Mouse (Mus musculus) monocyte, adult 2 months (primary cell): ENCODE results near the gene Sumo1.
"Not testable (repeated sequence)": the region's sequence is repeated elsewhere in the genome, so short reads cannot be mapped to it uniquely, and the experiment has no call there.

Experiments
- DNase-seq, 2 experiments: peaks; one replicate each; pipeline ENCODE4 v3.0.0; 2022; ENCODE audit warnings: low spot score in 2 of 2, low read depth in 1 of 2

Gene Sumo1

DNA sequence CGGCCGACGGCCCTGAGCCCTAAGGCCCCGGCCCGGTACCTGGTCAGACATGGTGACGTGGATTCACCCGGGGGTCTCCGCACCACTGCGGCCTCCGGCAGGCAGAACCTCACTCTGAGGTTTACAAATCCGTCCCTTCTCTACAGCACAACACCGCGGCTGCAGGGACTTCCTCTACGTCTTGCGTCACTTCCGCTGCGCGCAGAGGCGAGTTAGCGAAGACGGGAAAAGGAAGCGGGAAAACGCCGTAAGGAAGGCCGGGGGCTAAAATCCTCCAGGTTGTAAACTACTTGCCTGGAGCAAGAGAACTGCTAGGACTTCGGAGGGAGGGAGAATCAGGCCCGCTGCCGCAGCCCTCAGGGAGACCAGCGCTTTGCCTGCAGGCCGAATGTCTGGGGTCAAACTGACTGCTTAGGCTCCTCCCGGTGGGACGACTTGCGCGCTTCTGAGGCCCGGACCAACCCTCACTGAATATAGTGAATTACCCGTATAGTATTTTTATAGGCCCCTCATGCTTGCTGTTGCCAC lies at the start of gene Sumo1:
Gene Sumo1, minus strand, starts transcription at position 194 of the 528 bp plus-strand sequence.
- DNase-seq: peak; percentile 60 to 78

DNA sequence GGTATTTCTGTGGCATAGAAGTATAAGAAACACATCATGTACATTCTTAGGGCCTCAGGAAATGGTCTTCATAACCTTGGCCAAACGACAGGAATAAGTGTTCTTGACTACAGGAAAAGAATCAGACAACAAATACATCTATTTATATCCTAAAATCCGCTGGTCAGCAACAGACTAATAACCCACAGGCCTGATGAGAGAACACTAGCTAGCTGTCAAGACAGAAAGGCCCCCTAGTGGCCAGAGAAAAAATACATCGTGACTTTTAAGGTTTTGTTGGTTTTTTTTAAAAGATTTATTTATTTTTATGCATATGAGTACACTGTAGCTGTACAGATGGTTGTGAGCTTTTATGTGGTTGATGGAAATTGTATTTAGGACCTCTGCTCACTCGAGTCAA lies 49.3 kb upstream of the Sumo1 start:
- DNase-seq: no peak

GRCm38 (mm10) chr1:59701766-59702165 lies 31.1 kb upstream of the Sumo1 start:
- DNase-seq: no peak

DNA sequence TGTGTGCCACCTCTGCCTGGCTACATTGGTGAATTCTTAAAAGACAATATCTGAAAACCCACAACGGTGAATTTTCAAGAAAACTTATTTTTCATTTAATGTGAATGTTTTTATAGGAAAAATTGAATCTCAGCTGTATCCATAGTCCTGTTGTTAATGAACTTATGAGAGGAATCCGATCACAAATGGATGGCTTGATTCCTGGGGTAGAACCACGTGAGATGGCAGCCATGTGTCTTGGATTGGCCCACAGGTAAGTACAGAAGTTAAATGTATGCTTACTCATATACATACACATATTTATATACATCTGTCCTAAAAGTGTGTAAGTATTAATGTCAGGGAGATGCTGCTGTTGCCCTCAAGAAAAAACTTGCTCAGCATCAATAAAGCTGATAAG lies 27.6 kb upstream of the Sumo1 start:
- DNase-seq: no peak

DNA sequence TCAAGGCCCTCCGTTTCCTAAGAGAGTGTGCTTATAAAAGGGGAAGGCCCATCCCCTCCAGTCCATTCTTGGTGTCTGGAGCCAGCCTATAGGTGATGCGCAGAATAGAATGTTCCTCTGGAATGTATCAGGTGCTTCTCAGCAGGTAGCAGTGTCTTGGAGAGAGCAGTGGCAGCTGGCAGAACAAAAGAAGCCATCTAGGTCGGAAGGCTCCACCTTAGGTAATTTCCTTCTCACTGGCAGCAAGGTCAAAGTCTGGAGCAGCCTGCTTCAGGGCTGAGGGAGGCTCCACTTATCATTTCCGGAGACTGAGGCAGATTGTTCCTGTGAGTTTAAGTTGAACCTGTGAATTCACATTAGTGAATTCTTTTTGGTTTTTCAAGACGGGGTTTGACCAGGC lies 27.1 kb upstream of the Sumo1 start:
- no peak for DNase-seq

DNA sequence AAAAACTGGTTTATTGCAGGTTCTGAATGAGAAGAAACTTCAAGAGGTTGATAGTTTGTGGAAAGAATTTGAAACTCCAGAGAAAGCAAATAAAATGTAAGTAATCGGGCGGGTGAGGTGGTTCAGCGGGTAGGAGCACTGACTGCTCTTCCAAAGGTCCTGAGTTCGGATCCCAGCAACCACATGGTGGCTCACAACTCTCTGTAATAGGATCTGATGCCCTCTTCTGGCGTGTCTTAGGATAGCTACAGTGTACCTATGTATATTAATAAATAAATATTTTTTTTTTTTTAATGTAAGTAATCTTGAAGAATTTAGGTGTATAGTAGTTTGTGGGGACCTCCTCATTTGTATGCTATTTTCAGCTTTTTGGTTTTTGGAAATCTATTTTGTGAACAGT lies 19.8 kb upstream of the Sumo1 start:
- no peak for DNase-seq

DNA sequence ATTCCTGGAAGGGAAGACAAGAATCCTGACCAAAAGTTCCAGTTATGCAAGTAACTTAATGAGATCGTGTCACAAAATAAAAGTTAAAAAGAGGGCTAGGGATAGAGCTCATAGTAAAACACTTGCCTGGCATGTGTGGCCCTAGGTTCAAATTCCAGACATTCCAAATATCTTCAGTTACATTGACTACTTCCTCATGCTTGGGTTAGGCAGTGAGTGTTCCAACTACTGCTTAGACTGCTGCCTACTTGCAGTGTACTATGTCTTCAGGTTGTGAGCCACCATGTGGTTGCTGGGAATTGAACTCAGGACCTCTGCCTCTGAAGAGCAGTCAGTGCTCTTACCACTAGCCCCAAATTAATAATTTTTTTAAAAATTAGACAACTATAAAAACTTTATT lies 16.9 kb upstream of the Sumo1 start:
- no peak for DNase-seq

- DNase-seq: peak; percentile 73 to 79
Observed at GRCm38 (mm10) chr1:59684819-59685755, 14.5 kb upstream of the Sumo1 start, which contains the start of gene Nop58. Gene Nop58 (plus strand): TSS chr1:59684971.

- no peak for DNase-seq
Observed at GRCm38 (mm10) chr1:59683926-59684818, 13.5 kb upstream of the Sumo1 start.

DNA sequence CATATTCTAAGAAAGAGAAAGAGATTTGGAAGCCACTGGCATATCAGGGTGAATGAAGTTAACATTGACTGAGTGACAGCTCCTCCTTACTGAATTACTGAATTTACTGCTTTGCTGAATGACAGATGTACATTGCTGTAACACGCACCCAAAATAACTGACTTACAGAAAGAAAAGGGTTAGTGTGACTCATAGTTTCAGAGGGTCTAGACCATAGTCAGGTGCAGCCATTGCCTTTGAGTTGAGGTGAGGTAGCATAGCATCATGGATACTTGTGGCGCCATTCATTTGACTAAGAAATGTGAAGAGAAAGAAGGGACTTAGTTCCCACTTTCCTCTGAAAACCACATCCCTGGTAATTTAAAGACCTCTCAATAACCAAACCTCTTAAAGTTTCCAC lies 3.0 kb upstream of the Sumo1 start:
- DNase-seq: no peak

DNA sequence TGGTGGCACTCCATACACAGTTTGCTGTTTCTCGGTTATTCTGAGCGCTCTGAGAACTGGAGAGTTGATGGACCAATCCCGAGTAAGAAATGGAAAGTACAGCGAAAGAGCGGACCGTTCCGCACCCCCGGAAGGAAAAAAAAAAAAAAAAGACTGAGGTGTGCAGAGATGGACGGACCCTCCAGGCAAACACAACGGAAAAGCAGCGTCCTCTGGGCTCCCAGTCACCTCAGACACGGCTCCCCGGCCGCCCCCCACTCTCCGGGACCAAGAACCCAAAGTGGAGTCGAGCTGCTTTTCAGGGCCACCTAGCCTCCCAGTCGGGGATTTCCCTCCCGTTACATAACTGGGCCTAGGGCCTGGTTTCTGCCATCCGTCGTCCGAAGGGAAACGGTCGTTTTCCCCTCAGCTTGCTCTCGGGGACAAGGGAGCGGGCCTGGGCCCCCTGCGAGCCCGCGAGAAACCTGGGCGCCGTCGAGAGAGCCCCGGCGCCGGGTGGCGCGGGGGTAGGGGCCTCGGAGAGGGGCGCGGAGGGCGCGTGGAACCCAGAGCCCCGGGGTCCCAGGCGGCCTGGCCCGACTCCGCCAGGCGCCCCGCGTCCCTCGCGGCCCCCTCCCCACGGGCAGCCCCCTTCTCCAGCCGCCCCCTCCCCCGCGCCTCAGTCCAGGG lies 538 bp downstream of the Sumo1 start:
- peak; percentile 4 to 23 for DNase-seq

DNA sequence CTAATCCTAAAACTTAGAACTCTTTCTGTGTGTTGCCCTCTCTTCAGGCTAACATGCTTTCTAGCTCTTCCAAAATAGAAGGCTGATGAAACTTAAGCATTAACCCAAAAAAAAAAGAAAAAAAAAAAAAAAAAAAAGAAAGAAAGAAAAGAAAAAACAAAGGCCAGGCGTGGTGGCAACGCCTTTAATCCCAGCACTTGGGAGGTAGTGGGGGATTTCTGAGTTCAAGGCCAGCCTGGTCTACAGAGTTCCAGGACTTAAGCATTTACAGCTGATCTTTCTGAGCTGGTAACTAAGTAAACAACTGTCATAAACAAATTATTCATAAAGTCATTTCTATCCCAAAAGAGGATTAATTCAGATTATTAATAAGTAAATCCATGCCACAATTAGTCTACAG lies 1.8 kb downstream of the Sumo1 start:
- no peak for DNase-seq

GRCm38 (mm10) chr1:59663456-59664135 lies 7.0 kb downstream of the Sumo1 start:
- DNase-seq: no peak

GRCm38 (mm10) chr1:59656244-59657171 lies 14.1 kb downstream of the Sumo1 start:
- DNase-seq: no peak

- DNase-seq: no peak
Observed at GRCm38 (mm10) chr1:59653243-59653911, 17.3 kb downstream of the Sumo1 start.

DNA sequence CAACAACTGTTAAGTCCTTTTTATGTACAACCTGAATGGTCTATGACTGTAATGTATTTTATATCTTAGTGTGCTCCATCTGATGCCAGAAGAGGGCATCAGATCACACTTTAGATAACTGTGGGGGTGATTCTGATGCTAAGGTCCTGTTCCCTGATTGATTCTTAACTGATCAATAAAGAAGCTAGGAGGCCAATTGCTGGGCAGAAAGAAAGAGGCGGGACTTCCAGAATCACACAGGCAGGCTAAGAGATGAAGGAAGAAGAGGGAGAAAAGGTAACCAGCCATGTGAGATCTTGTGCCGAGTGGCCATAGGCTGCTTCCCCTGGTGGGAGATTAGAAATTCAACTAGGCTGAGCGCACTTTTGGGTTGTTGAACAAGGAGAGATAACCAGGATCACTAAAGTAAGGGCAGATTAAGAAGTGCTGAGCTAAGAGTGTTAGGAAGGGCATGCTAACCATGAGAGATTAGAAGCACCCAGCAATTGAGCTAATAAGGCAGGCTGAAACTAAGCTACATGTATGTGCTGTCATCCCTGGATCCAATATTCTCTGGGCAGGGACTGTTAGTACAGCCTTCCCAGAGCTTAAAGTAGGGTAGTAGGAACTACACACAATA lies 19.3 kb downstream of the Sumo1 start:
- DNase-seq: no peak

DNA sequence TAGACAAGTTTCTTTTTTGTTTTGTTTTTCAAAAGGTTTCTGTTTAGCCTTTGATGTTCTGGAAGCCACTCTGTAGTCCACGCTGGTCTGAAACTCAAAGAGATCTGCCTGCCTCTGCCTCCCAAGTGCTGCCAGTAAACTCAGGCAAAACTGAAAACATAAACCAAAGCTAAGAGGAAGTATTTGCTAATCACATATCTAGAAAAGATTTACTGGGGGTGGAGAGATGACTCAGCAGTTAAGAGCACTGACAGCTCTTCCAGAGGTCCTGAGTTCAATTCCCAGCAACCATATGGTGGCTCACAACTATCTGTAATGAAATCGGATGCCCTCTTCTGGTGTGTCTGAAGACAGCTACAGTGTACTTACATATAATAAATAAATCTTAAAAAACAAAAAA lies 24.1 kb downstream of the Sumo1 start:
- not testable (repeated sequence) for DNase-seq

- DNase-seq: no peak
Observed at GRCm38 (mm10) chr1:59642488-59642887, 28.1 kb downstream of the Sumo1 start.
